Mouse (Mus musculus): ENCODE measurements around the gene Dock6.

GRCm38 (mm10) chr9:21816716-21817305 is 35.6 kb downstream of the Dock6 start:
- no peak for TF ChIP-seq CTCF (IDR thresholded peaks at IDR 0.05; ENCODE audit: insufficient read depth, low read length)
- no peak for TF ChIP-seq POLR2A (IDR thresholded peaks at IDR 0.05; ENCODE audit: borderline replicate concordance, extremely low read depth, low read depth, low read length)
